Mouse (Mus musculus) MEL (cell line): ENCODE data around the gene Fam102a.

ENCODE experiments used
- CTCF ChIP-seq, 3 experiments: IDR thresholded peaks in 2 of 3; conservative IDR thresholded peaks in 1 of 3; 2 replicates each; pipeline ENCODE4 v1.5.1; 2011 to 2012; ENCODE audit warnings: low read length in 3 of 3, low read depth in 2 of 3, mild to moderate bottlenecking in 2 of 3, improper control_type of control experiment in 1 of 3, inconsistent platforms in 1 of 3, mixed read lengths in 1 of 3, moderate library complexity in 1 of 3; ENCODE audit not compliant: control insufficient read depth in 1 of 3, insufficient read depth in 1 of 3, poor library complexity in 1 of 3, severe bottlenecking in 1 of 3
- MYC ChIP-seq: IDR thresholded peaks from 2 replicates; pipeline ENCODE4 v1.6.1; 2011; ENCODE audit warnings: low read depth, mild to moderate bottlenecking, low read length, improper control_type of control experiment, moderate library complexity
- POLR2A ChIP-seq, 2 experiments: IDR thresholded peaks; 2 replicates each; pipeline ENCODE4 v1.6.1; 2011 to 2012; ENCODE audit warnings: low read length in 2 of 2, mild to moderate bottlenecking in 2 of 2, control low read depth in 1 of 2, improper control_type of control experiment in 1 of 2, low read depth in 1 of 2, moderate library complexity in 1 of 2; ENCODE audit not compliant: control insufficient read depth in 1 of 2, insufficient read depth in 1 of 2, poor library complexity in 1 of 2

- TF ChIP-seq POLR2A (IDR thresholded peaks at IDR 0.05; ENCODE audit: control insufficient read depth in 1 of 2, insufficient read depth in 1 of 2, low read depth in 1 of 2, low read length in 2 of 2, poor library complexity in 1 of 2) (no peak), MYC (no peak), CTCF (IDR thresholded peaks at IDR 0.05 in 2 of 3, conservative IDR thresholded peaks at IDR 0.05 in 1 of 3; ENCODE audit: control insufficient read depth in 1 of 3, insufficient read depth in 1 of 3, low read depth in 2 of 3, low read length in 3 of 3, poor library complexity in 1 of 3, severe bottlenecking in 1 of 3) (no peak)
Observed at GRCm38 (mm10) chr2:32604631-32605030, 69.5 kb downstream of the Fam102a start.
